Mouse (Mus musculus) cerebellum, adult 9-11 months (tissue): ENCODE results near the gene Rpl3l.
"Not testable (repeated sequence)": the region's sequence is repeated elsewhere in the genome, so short reads cannot be mapped to it uniquely, and the experiment has no call there.

Source experiments
- DNase-seq: peaks from one replicate; pipeline ENCODE4 v3.0.0; 2022

Gene Rpl3l

GRCm38 (mm10) chr17:24727618-24728017 lies at the start of gene Rpl3l:
Gene Rpl3l, plus strand, starts transcription at chr17:24727820.
- DNase-seq, result no peak

GRCm38 (mm10) chr17:24686514-24686913 lies 41.1 kb upstream of the Rpl3l start:
- DNase-seq, result no peak

GRCm38 (mm10) chr17:24687146-24687595 lies 40.4 kb upstream of the Rpl3l start:
- no peak for DNase-seq

GRCm38 (mm10) chr17:24687599-24687998 lies 40.0 kb upstream of the Rpl3l start:
- DNase-seq, result no peak

- peak; percentile 77 for DNase-seq
These were observed 38.2 kb upstream of the Rpl3l start, which contains the start of gene Syngr3 for GRCm38 (mm10) chr17:24689251-24690081. Gene Syngr3, minus strand, starts transcription at chr17:24689955.

GRCm38 (mm10) chr17:24692385-24692784 lies 35.2 kb upstream of the Rpl3l start:
- DNase-seq, result no peak

- DNase-seq, result no peak
These were observed 32.2 kb upstream of the Rpl3l start for GRCm38 (mm10) chr17:24695326-24696010.

- peak; percentile 89 for DNase-seq
These were observed 31.5 kb upstream of the Rpl3l start, which contains the start of the genes Gfer and Noxo1 for GRCm38 (mm10) chr17:24696011-24696697. Gene Gfer, minus strand, starts transcription at chr17:24696156. Gene Noxo1, plus strand, starts transcription at chr17:24696234.

- no peak for DNase-seq
These were observed 29.6 kb upstream of the Rpl3l start for GRCm38 (mm10) chr17:24697985-24698384.

GRCm38 (mm10) chr17:24698715-24699114 lies 28.9 kb upstream of the Rpl3l start:
- DNase-seq, result no peak

- no peak for DNase-seq
These were observed 28.1 kb upstream of the Rpl3l start for GRCm38 (mm10) chr17:24699473-24699872.

- no peak for DNase-seq
These were observed 26.4 kb upstream of the Rpl3l start for GRCm38 (mm10) chr17:24701251-24701650.

GRCm38 (mm10) chr17:24705821-24706220 lies 21.8 kb upstream of the Rpl3l start:
- DNase-seq, result peak; percentile 27

- DNase-seq, result peak; percentile 92
These were observed 20.4 kb upstream of the Rpl3l start, which contains the start of gene Tbl3 for GRCm38 (mm10) chr17:24706982-24707800. Gene Tbl3, minus strand, starts transcription at chr17:24707660.

GRCm38 (mm10) chr17:24707801-24708425 lies 19.7 kb upstream of the Rpl3l start:
- DNase-seq, result peak; percentile 21

- no peak for DNase-seq
These were observed 19.0 kb upstream of the Rpl3l start for GRCm38 (mm10) chr17:24708646-24709045.

- no peak for DNase-seq
These were observed 12.1 kb upstream of the Rpl3l start for GRCm38 (mm10) chr17:24715556-24715955.

- peak; percentile 34 for DNase-seq
These were observed 11.4 kb upstream of the Rpl3l start for GRCm38 (mm10) chr17:24716166-24716682.

GRCm38 (mm10) chr17:24717943-24718342 lies 9.7 kb upstream of the Rpl3l start, which contains the start of the genes Rnf151 and Rps2:
Gene Rnf151, minus strand, starts transcription at chr17:24718063.
Gene Rps2, plus strand, starts transcription at chr17:24718116.
- DNase-seq, result peak; percentile 34

- not testable (repeated sequence) for DNase-seq
These were observed 8.7 kb upstream of the Rpl3l start for GRCm38 (mm10) chr17:24718938-24719337.
